In the genomic region with DNA sequence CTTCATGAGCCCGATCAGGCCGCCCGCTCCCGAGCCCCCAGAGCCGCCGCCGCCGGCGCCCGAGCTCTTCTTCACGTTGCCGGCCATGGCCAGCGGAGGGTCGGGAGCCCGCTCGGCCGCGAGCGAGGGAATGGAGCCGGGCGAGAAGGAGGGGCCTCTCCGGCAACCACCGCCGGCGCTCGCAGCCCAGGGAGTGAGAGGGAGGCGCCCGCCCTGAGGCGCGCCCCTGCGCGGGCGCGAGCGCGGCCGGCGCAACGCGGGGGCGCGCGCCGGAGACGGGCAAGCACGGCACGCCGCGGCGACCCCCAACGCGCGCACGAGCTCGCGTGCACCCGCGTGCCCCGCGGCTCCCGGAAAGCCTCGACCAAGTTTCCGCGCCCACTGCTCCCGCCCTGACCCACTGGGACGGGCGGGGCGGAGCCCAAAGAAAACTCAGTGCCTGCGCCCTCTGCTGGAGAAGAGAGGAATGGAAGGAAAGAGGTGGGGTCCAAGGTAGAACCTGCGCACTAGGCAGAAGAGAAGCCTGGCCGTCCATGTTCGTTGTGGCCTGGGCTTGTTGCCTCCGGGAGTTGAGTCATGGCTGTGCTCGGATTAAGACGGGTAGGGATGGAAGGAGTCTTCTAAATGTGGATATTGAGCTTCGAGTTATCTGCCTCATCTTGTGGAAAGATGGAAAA, we compare ENCODE assay signal across 8 mouse cellular contexts. TPM values are rescaled to one million over a fixed set of nuclear protein-coding genes. Genes with fewer than 3 reads are reported as not detected.
DNase-seq lines count a peak whose midpoint lies in the region; ATAC-seq lines count a peak whose summit lies in the region.

A gene (minus strand): TSS at position 248 of the 677 bp plus-strand sequence.

- peak within 1 kb of the TSS; percentile 76 for H3K27ac ChIP-seq in hindbrain, embryonic 11.5 days (ENCODE audit: low read depth, low read length)

- WGBS in hindbrain, embryonic 11.5 days: under 1% methylated on average over 68 of the region's 76 CpGs

- ATAC-seq in hindbrain, embryonic 11.5 days (ENCODE audit: low FRiP score): peak; percentile 95

- no peaks in the 10 kb centered on the region for H3K4me1 ChIP-seq in hindbrain, embryonic 11.5 days (replicated peaks; ENCODE audit: control insufficient read depth, insufficient read depth, low read length)

- DNase-seq in Muller cell, postnatal 12 days (ENCODE audit: inconsistent ontology term): peak; percentile 99
- DNase-seq in cerebellum, adult 9-11 months: peak; percentile 98
- DNase-seq in frontal cortex, adult 2 months (ENCODE audit: extremely low spot score in 1 of 2, low spot score in 1 of 2): peak; percentile 97 to 100
- peak; percentile 100 for DNase-seq in hindbrain, embryonic 11.5 days (ENCODE audit: low spot score)
- DNase-seq in layer of hippocampus, postnatal 10 days (ENCODE audit: low spot score in 2 of 2): peak; percentile 100
- peak; percentile 99 for DNase-seq in lung, postnatal 10 days
- DNase-seq in ovary, postnatal 36 days (ENCODE audit: low spot score): peak; percentile 99
- peak; percentile 100 for DNase-seq in thymus, postnatal 25 days

- peak within 1 kb of the TSS; percentile 73 for H3K9ac ChIP-seq in hindbrain, embryonic 11.5 days (ENCODE audit: low read depth, low read length)

- no peaks in the 10 kb centered on the region for H3K27me3 ChIP-seq in hindbrain, embryonic 11.5 days (ENCODE audit: control insufficient read depth, insufficient read depth, low read length)

- H3K36me3 ChIP-seq in hindbrain, embryonic 11.5 days (ENCODE audit: control insufficient read depth, insufficient read depth, low read length): no peaks in the 10 kb centered on the region

- peak within 1 kb of the TSS; percentile 56 for H3K4me3 ChIP-seq in hindbrain, embryonic 11.5 days (ENCODE audit: low read depth, low read length)

- no peaks in the 10 kb centered on the region for H3K9me3 ChIP-seq in hindbrain, embryonic 11.5 days (ENCODE audit: control insufficient read depth, low read length)

- peak within 1 kb of the TSS; percentile 36 for H3K4me2 ChIP-seq in hindbrain, embryonic 11.5 days (replicated peaks; ENCODE audit: low read depth, low read length)

RNA-seq across cellular contexts. Expression of the gene that starts here (rescaled TPM):
- 18.6 and 20.5 TPM in 2 replicates for polyA plus RNA-seq in frontal cortex, adult 2 months (2012; rRNA removed)
- polyA plus RNA-seq in hindbrain, embryonic 11.5 days (2014; fragmentation: Nextera tagmentation; extraction: Ambion mirVana): 22.7 and 24.7 TPM in 2 replicates
- 10 to 100 TPM; 55.1 to 58.4 TPM for total RNA-seq in layer of hippocampus, postnatal 10 days (2021)

Comparison
In these comparisons a context has a peak if more than half of its experiments do, and no peak if none do; other contexts are left out.
1. Peak in every context shown above with its lines: DNase-seq, ATAC-seq, H3K4me3 ChIP-seq and H3K27ac ChIP-seq.